Mouse (Mus musculus): ENCODE data around the gene Eefsec. TPM values are rescaled to one million over a fixed set of nuclear protein-coding genes. Genes with fewer than 3 reads are reported as not detected.

Gene Eefsec
- polyA plus RNA-seq, 1 experiment from 2014 or later: 48.2 TPM

DNA sequence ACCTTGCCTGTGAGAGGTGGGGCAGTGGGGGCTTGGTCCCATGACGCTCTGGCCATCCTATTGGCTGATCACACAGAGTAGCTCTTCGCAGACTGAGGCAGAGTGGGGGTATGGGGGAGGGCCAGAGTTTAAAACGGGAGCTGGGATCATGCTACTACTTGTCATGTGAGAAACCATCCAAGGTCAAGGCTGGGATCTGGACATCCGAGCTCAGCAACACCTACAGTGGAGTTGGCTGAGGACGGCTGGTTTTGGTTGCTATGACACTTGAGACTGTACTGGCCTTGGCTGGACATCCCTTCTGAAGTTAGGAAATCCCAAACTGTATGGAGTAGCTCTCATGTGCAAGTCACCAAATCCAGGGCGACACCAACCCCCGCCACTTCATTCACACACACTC is 214.5 kb downstream of the Eefsec start:
- Histone ChIP-seq H3K4me1 (ENCODE audit: insufficient read depth) (peaks cover 16% of the 10 kb centered on the region), H3K27ac (ENCODE audit: low read depth) (no peak overlapping the region), H3K4me2 (no peak overlapping the region), H3K27me3 (ENCODE audit: insufficient read depth, low read length) (peaks cover 6% of the 10 kb centered on the region; the same call in 1 of the 2 replicates), H3K9me3 (ENCODE audit: low read depth, low read length) (no peaks in the 10 kb centered on the region), H3K36me3 (ENCODE audit: insufficient read depth) (no peaks in the 10 kb centered on the region), H3K4me3 (ENCODE audit: low read depth, low read length) (no peak overlapping the region), H3K9ac (no peak overlapping the region)
- DNase-seq (no peak), ATAC-seq (ENCODE audit: insufficient read depth) (no peak)
- TF ChIP-seq CTCF (IDR thresholded peaks at IDR 0.05; ENCODE audit: low read depth): no peak
- WGBS: 63% methylated on average over 7 of the region's 7 CpGs

GRCm38 (mm10) chr6:88229221-88229620 is 217.1 kb downstream of the Eefsec start:
- Histone ChIP-seq H3K9ac (no peak overlapping the region), H3K27ac (ENCODE audit: low read depth) (no peak overlapping the region), H3K4me3 (ENCODE audit: low read depth, low read length) (no peak overlapping the region), H3K4me1 (ENCODE audit: insufficient read depth) (peaks cover 2% of the 10 kb centered on the region; the same call in 1 of the 2 replicates), H3K4me2 (no peak overlapping the region), H3K36me3 (ENCODE audit: insufficient read depth) (no peaks in the 10 kb centered on the region), H3K27me3 (ENCODE audit: insufficient read depth, low read length) (no peaks in the 10 kb centered on the region), H3K9me3 (ENCODE audit: low read depth, low read length) (no peaks in the 10 kb centered on the region)
- no peak for ATAC-seq (ENCODE audit: insufficient read depth)
- 85% methylated on average over 12 of the region's 12 CpGs for WGBS
- DNase-seq: no peak
- no peak for TF ChIP-seq CTCF (IDR thresholded peaks at IDR 0.05; ENCODE audit: low read depth)

DNA sequence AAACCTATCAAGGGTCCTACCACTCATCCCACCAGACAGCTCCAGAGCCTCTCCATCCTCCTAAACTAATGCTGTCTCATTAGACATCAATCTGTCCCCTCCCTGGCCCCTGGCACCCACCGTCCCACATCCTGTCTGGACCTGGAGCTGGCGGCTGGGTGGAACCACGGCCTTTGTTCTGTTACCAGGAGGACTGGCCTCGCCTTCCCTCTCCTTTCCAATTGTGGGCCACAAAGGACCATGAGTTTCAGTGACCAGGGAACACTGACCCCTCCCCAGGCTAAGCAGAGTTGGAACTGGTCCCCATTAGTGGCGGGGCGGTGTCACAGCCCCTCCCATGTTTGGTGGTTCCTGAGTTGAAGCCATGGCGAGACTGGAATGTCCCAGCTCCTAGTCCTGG is 218.8 kb downstream of the Eefsec start:
- no peak overlapping the region for H3K4me2 ChIP-seq
- H3K27ac ChIP-seq (ENCODE audit: low read depth): no peak overlapping the region
- WGBS: 60% methylated on average over 7 of the region's 7 CpGs
- H3K27me3 ChIP-seq (ENCODE audit: insufficient read depth, low read length): no peaks in the 10 kb centered on the region
- DNase-seq (no peak), ATAC-seq (ENCODE audit: insufficient read depth) (no peak)
- no peak overlapping the region for H3K9ac ChIP-seq
- TF ChIP-seq CTCF (IDR thresholded peaks at IDR 0.05; ENCODE audit: low read depth): no peak
- H3K36me3 ChIP-seq (ENCODE audit: insufficient read depth): no peaks in the 10 kb centered on the region
- no peaks in the 10 kb centered on the region for H3K9me3 ChIP-seq (ENCODE audit: low read depth, low read length)
- H3K4me3 ChIP-seq (ENCODE audit: low read depth, low read length): no peak overlapping the region
- H3K4me1 ChIP-seq (ENCODE audit: insufficient read depth): no peaks in the 10 kb centered on the region

DNA sequence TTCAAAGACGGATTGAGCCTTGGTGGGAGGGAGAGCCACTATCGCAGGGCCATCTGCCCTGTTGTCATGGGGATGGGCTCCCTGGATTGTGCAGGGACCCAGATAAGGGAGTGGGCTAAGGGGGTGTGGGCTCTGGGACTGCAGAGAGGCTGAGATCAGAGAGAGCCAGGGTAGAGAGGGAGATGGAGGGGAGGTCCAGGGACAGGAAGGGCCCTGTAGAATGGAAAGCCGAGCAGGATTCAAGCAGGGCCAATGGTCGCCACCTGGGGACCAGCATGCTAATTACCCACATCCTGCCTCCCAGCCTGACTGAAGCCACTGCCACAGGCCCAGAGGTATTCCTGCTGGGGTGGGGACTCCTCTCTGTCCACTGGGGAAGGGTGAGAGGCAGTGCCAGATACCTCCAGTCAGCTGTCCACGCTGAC is 219.8 kb downstream of the Eefsec start:
- TF ChIP-seq CTCF (IDR thresholded peaks at IDR 0.05; ENCODE audit: low read depth): no peak
- ATAC-seq (ENCODE audit: insufficient read depth) (no peak), DNase-seq (peak; percentile 18)
- Histone ChIP-seq H3K4me1 (ENCODE audit: insufficient read depth) (no peaks in the 10 kb centered on the region), H3K9ac (no peak overlapping the region), H3K27ac (ENCODE audit: low read depth) (no peak overlapping the region), H3K27me3 (ENCODE audit: insufficient read depth, low read length) (no peaks in the 10 kb centered on the region), H3K4me3 (ENCODE audit: low read depth, low read length) (no peak overlapping the region), H3K36me3 (ENCODE audit: insufficient read depth) (no peaks in the 10 kb centered on the region), H3K9me3 (ENCODE audit: low read depth, low read length) (no peaks in the 10 kb centered on the region), H3K4me2 (no peak overlapping the region)
- 20% methylated on average over 5 of the region's 5 CpGs for WGBS

- 41% methylated on average over 10 of the region's 10 CpGs for WGBS
Observed at GRCm38 (mm10) chr6:88221968-88222367, 224.4 kb downstream of the Eefsec start, which contains the start of gene Dnajb8. Gene Dnajb8 (plus strand): TSS chr6:88222268.

DNA sequence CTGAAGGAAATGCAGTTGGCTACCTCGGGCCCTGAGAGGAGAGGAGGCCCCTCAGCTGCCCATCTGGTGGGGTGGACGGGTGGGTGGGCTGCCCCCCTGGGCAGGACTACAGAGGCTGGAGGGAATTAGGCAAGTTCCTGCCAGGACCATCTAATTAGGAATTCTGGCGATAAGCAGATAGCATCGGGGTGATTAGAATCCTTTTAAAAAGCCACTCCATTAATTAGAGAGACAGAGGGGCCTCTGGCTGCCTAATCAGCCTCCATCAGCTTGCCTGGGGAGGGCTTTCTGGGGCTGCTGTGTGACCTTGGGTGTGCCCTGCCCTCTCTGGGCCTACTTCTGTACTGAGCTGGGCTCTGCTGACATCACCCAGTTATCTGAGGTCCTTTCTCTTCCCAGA is 227.2 kb downstream of the Eefsec start:
- no peak for TF ChIP-seq CTCF (IDR thresholded peaks at IDR 0.05; ENCODE audit: low read depth)
- no peaks in the 10 kb centered on the region for H3K4me1 ChIP-seq (ENCODE audit: insufficient read depth)
- H3K4me2 ChIP-seq: no peak overlapping the region
- no peaks in the 10 kb centered on the region for H3K9me3 ChIP-seq (ENCODE audit: low read depth, low read length)
- H3K4me3 ChIP-seq (ENCODE audit: low read depth, low read length): no peak overlapping the region
- no peaks in the 10 kb centered on the region for H3K27me3 ChIP-seq (ENCODE audit: insufficient read depth, low read length)
- 21% methylated on average over 4 of the region's 4 CpGs for WGBS
- H3K27ac ChIP-seq (ENCODE audit: low read depth): no peak overlapping the region
- ATAC-seq (ENCODE audit: insufficient read depth) (no peak), DNase-seq (no peak)
- no peak overlapping the region for H3K9ac ChIP-seq
- H3K36me3 ChIP-seq (ENCODE audit: insufficient read depth): no peaks in the 10 kb centered on the region

More at GRCm38 (mm10) chr6:88221968-88222367, 224.4 kb downstream of the Eefsec start, which contains the start of gene Dnajb8:
- DNase-seq (no peak), ATAC-seq (ENCODE audit: insufficient read depth) (no peak)
- H3K4me1 ChIP-seq (ENCODE audit: insufficient read depth): no peaks in the 10 kb centered on the region
- H3K4me2 ChIP-seq: no peak within 1 kb of the TSS
- H3K27ac ChIP-seq (ENCODE audit: low read depth): no peak within 1 kb of the TSS
- no peak for TF ChIP-seq CTCF (IDR thresholded peaks at IDR 0.05; ENCODE audit: low read depth)
- no peak within 1 kb of the TSS for H3K9ac ChIP-seq
- H3K4me3 ChIP-seq (ENCODE audit: low read depth, low read length): no peak within 1 kb of the TSS
- H3K9me3 ChIP-seq (ENCODE audit: low read depth, low read length): no peaks in the 10 kb centered on the region
- no peaks in the 10 kb centered on the region for H3K36me3 ChIP-seq (ENCODE audit: insufficient read depth)
- H3K27me3 ChIP-seq (ENCODE audit: insufficient read depth, low read length): no peaks in the 10 kb centered on the region

GRCm38 (mm10) chr6:88216199-88216598 is 230.1 kb downstream of the Eefsec start:
- no peaks in the 10 kb centered on the region for H3K9me3 ChIP-seq (ENCODE audit: low read depth, low read length)
- H3K4me1 ChIP-seq (ENCODE audit: insufficient read depth): no peaks in the 10 kb centered on the region
- TF ChIP-seq CTCF (IDR thresholded peaks at IDR 0.05; ENCODE audit: low read depth): no peak
- H3K27me3 ChIP-seq (ENCODE audit: insufficient read depth, low read length): no peaks in the 10 kb centered on the region
- H3K27ac ChIP-seq (ENCODE audit: low read depth): no peak overlapping the region
- H3K4me3 ChIP-seq (ENCODE audit: low read depth, low read length): no peak overlapping the region
- no peak overlapping the region for H3K9ac ChIP-seq
- H3K4me2 ChIP-seq: no peak overlapping the region
- H3K36me3 ChIP-seq (ENCODE audit: insufficient read depth): no peaks in the 10 kb centered on the region
- ATAC-seq (ENCODE audit: insufficient read depth): no peak
- 68% methylated on average over 4 of the region's 4 CpGs for WGBS
- no peak for DNase-seq

GRCm38 (mm10) chr6:88215797-88216196 is 230.5 kb downstream of the Eefsec start:
- no peaks in the 10 kb centered on the region for H3K27me3 ChIP-seq (ENCODE audit: insufficient read depth, low read length)
- WGBS: 42% methylated on average over 6 of the region's 6 CpGs
- H3K36me3 ChIP-seq (ENCODE audit: insufficient read depth): no peaks in the 10 kb centered on the region
- H3K4me3 ChIP-seq (ENCODE audit: low read depth, low read length): no peak overlapping the region
- DNase-seq (no peak), ATAC-seq (ENCODE audit: insufficient read depth) (no peak)
- no peak overlapping the region for H3K4me2 ChIP-seq
- no peak overlapping the region for H3K9ac ChIP-seq
- no peaks in the 10 kb centered on the region for H3K9me3 ChIP-seq (ENCODE audit: low read depth, low read length)
- H3K4me1 ChIP-seq (ENCODE audit: insufficient read depth): no peaks in the 10 kb centered on the region
- H3K27ac ChIP-seq (ENCODE audit: low read depth): no peak overlapping the region
- TF ChIP-seq CTCF (IDR thresholded peaks at IDR 0.05; ENCODE audit: low read depth): no peak
